Mouse (Mus musculus): Measurements from ENCODE around the gene 9130019O22Rik.

Gene 9130019O22Rik

GRCm38 (mm10) chr7:127337636-127338035 lies 49.3 kb downstream of the 9130019O22Rik start:
- DNase-seq = no peak

- no peak for DNase-seq
Observed at GRCm38 (mm10) chr7:127335604-127336003, 51.4 kb downstream of the 9130019O22Rik start.

GRCm38 (mm10) chr7:127333240-127333639 lies 53.7 kb downstream of the 9130019O22Rik start:
- no peak for DNase-seq

All from retina, postnatal 1 day (tissue).